Mouse (Mus musculus) hindbrain, embryonic 12.5 days (tissue): ENCODE measurements around the gene Mtx1. TPM values are rescaled to one million over a fixed set of nuclear protein-coding genes. Genes with fewer than 3 reads are reported as not detected.
"Not testable (repeated sequence)": the region's sequence is repeated elsewhere in the genome, so short reads cannot be mapped to it uniquely, and the experiment has no call there.

Source experiments
- ATAC-seq: fragments of 200-750 bp; cut with Nextera tagmentation; 2 replicates; pipeline ENCODE4 v1.8.0; 2017; ENCODE audit warnings: moderate TSS enrichment; ENCODE audit not compliant: low FRiP score
- H3K27ac ChIP-seq: fragments of 300-500 bp; sonication (generic); 2 replicates; pipeline ENCODE4 v1.5.1; 2016; ENCODE audit warnings: mild to moderate bottlenecking
- H3K27me3 ChIP-seq: fragments of 300-500 bp; sonication (generic); 2 replicates; pipeline ENCODE4 v1.6.1; 2016; ENCODE audit warnings: mild to moderate bottlenecking
- H3K36me3 ChIP-seq: fragments of 300-500 bp; sonication (generic); 2 replicates; pipeline ENCODE4 v1.6.1; 2016; ENCODE audit warnings: mild to moderate bottlenecking
- H3K4me1 ChIP-seq: fragments of 300-500 bp; sonication (generic); 2 replicates; pipeline ENCODE4 v1.6.1; 2016
- H3K4me2 ChIP-seq: fragments of 300-500 bp; sonication (generic); replicated peaks from 2 replicates; pipeline ENCODE4 v1.6.1; 2016; ENCODE audit warnings: mild to moderate bottlenecking
- H3K4me3 ChIP-seq: fragments of 300-500 bp; sonication (generic); 2 replicates; pipeline ENCODE4 v1.5.1; 2016; ENCODE audit warnings: mild to moderate bottlenecking
- H3K9ac ChIP-seq: fragments of 300-500 bp; sonication (generic); 2 replicates; pipeline ENCODE4 v1.6.1; 2016; ENCODE audit warnings: mild to moderate bottlenecking, moderate library complexity
- H3K9me3 ChIP-seq: fragments of 300-500 bp; sonication (generic); replicated peaks from 2 replicates; pipeline ENCODE4 v1.6.1; 2016; ENCODE audit warnings: mild to moderate bottlenecking
- WGBS: fragments of 180-500 bp; shearing (Covaris S2); methylation state at CpG from one replicate; pipeline ENCODE4 v1.1.7; 2016; 5-methylcytosine and 5-hydroxymethylcytosine counted together
- polyA plus RNA-seq: library from polyadenylated mRNA; unstranded; fragments of >200 nt; fragmentation: Nextera tagmentation; extraction: Ambion mirVana; gene quantifications from 2 replicates; pipeline ENCODE4 v1.2.1, GENCODE M21; 2016

The Mtx1 gene
- polyA plus RNA-seq, 1 experiment from 2014 or later, result 175 TPM

DNA sequence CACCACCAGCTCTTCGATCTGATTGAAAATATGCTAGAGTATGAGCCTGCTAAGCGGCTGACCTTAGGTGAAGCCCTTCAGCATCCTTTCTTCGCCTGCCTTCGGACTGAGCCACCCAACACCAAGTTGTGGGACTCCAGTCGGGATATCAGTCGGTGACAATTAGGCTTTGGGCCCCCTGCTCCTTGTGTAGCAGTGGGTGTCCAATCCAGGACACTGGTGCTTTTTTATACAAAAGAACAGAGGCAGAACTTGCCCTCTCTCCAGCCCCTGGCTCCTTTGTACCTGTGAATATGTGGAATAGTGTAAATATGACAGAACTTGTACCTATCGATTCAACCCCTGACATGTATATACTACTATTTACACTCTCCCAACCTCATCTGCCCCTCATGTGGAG lies 50.5 kb downstream of the Mtx1 start:
- Histone ChIP-seq H3K4me3 (no peak overlapping the region), H3K36me3 (peaks cover 79% of the 10 kb centered on the region), H3K9ac (no peak overlapping the region), H3K27ac (no peak overlapping the region), H3K4me2 (no peak overlapping the region), H3K27me3 (no peaks in the 10 kb centered on the region), H3K9me3 (no peaks in the 10 kb centered on the region), H3K4me1 (peaks cover 14% of the 10 kb centered on the region)
- ATAC-seq, result no peak
- WGBS, result 86% methylated on average over 7 of the region's 7 CpGs

DNA sequence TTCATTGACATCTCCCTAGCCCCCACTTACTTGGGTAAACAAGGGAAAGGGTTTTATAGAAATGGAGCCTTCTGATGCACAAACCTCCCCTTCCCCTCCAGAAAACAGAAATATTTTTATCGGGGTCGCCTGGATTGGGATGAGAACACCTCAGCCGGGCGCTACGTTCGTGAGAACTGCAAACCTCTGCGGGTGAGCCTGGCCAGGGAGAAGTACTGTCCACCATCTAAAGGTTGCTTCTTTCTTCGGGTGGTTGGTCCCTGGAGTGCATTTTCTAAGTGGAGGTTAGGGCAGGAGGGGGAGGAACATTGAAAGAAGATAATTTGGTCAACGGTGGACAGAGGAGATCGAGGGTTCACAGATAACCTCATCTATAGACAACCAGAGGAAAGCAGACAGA lies 51.3 kb downstream of the Mtx1 start:
- H3K27me3 ChIP-seq, result no peaks in the 10 kb centered on the region
- no peak overlapping the region for H3K27ac ChIP-seq
- H3K4me2 ChIP-seq, result no peak overlapping the region
- 91% methylated on average over 10 of the region's 10 CpGs for WGBS
- ATAC-seq, result no peak
- H3K9ac ChIP-seq, result no peak overlapping the region
- peaks cover 78% of the 10 kb centered on the region for H3K36me3 ChIP-seq
- H3K4me3 ChIP-seq, result no peak overlapping the region
- H3K9me3 ChIP-seq, result no peaks in the 10 kb centered on the region
- peaks cover 14% of the 10 kb centered on the region for H3K4me1 ChIP-seq

DNA sequence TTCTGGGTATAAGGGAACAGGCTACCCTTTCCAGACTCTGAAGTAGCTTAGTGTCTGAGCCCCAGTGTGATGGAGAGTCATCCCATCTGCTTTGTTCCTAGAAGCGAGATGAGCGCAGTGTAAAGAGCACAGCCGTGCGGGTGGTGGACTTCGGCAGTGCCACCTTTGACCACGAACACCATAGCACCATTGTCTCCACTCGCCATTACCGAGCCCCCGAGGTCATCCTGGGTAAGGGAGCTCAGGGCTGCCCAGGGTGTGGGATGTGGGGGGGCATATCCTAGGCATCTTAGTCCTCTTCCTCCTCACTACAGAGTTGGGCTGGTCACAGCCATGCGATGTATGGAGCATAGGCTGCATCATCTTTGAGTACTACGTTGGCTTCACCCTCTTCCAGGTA lies 52.0 kb downstream of the Mtx1 start:
- no peak overlapping the region for H3K27ac ChIP-seq
- ATAC-seq, result no peak
- no peak overlapping the region for H3K4me2 ChIP-seq
- H3K4me1 ChIP-seq, result peaks cover 14% of the 10 kb centered on the region
- H3K27me3 ChIP-seq, result no peaks in the 10 kb centered on the region
- peaks cover 78% of the 10 kb centered on the region for H3K36me3 ChIP-seq
- WGBS, result 90% methylated on average over 11 of the region's 11 CpGs
- H3K9me3 ChIP-seq, result no peaks in the 10 kb centered on the region
- H3K4me3 ChIP-seq, result no peak overlapping the region
- H3K9ac ChIP-seq, result no peak overlapping the region

DNA sequence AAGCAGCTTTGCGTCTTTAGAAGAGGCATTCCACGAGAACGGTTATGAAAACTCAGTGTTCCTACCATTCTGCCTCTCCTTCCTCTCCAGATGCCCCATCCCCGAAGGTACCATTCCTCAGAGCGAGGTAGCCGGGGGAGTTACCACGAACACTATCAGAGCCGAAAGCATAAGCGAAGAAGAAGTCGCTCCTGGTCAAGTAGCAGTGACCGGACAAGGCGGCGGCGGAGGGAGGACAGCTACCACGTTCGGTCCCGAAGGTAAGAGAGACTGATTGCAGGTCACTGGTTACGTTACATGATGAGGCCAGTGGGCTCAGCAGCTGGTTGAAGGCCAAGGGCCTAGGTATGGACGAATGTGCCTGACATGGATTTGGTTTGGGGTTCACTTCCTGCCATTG lies 59.9 kb downstream of the Mtx1 start:
- H3K9me3 ChIP-seq, result no peaks in the 10 kb centered on the region
- no peak overlapping the region for H3K4me3 ChIP-seq
- no peak overlapping the region for H3K27ac ChIP-seq
- H3K27me3 ChIP-seq, result no peaks in the 10 kb centered on the region
- peaks cover 50% of the 10 kb centered on the region for H3K36me3 ChIP-seq
- peaks cover 25% of the 10 kb centered on the region for H3K4me1 ChIP-seq
- WGBS, result 94% methylated on average over 19 of the region's 19 CpGs
- ATAC-seq, result no peak
- H3K9ac ChIP-seq, result no peak overlapping the region; the same call in 1 of the 2 replicates
- no peak overlapping the region for H3K4me2 ChIP-seq

DNA sequence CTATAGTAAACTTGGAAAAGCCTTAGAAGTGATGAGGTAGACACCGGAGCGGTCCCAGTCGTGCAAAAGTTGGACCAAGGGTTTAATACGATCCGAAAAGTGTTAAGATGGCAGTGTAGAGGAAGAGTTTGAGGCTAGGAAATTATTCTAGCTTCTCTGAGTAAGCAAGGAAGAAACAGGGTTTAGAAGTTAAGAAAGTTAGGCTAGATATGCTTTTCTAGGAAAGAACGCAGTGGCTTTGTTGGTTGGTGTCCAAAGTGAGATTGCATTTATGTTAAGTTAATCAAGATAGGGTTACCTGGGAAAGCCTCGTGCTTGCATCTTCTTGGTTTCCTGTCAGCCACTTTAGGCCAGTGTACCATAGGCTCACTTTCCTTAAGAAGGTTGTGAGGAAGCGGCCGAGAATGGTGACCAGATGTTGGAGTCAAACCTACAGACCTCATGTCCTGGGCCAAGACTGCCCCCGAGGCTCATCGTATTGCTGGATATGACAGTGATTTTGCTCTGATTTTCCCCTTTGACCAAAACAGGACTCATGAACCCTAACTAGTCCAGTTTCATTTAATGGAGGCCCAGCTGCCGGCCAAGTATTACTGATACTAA lies 61.5 kb downstream of the Mtx1 start:
- H3K9me3 ChIP-seq, result no peaks in the 10 kb centered on the region
- H3K36me3 ChIP-seq, result peaks cover 36% of the 10 kb centered on the region
- peak overlapping the region; percentile 92 for H3K4me3 ChIP-seq
- no peaks in the 10 kb centered on the region for H3K27me3 ChIP-seq
- peak overlapping the region; percentile 96 for H3K27ac ChIP-seq
- ATAC-seq, result no peak
- WGBS, result 30% methylated on average over 12 of the region's 12 CpGs
- H3K4me2 ChIP-seq, result peak overlapping the region; percentile 58
- peak overlapping the region; percentile 98 for H3K9ac ChIP-seq
- H3K4me1 ChIP-seq, result peaks cover 26% of the 10 kb centered on the region

DNA sequence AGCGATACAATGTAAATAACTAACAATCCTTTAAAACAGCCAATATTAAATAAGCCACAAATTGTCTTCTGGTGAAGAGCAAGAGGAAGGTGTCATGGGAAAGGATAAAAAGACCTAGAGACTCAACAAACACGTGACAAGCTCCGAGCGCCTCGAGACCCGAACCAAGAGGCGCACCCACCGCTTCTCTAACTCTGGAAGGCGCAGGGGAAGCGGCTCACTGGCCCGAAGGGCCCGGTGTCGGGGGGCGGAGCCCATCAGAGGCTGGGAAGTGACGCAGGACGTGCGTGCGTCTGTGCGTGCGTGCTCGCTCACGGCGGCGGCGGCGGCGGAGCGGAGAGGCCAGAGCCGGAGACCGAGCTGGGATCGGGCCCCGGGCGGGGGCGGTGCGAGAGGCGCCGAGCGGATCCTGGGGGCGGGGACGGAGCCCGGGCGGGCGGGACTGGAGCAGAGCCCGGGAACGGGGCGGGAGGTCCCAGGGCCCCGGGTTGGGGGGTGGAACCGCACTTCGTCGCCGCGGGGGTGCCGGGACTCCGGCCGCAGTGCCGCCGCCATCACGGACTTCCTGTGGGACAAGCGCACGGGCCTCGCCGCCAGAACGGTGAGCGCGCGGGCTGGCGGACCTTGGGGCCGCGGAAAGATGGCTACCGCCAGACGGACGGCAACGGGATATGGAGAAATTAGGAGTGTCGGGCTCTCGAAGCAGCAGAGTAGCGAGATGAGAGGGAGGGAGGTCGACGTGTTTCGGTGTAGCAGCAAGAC lies 62.2 kb downstream of the Mtx1 start, which contains the start of gene Clk2:
Gene Clk2, plus strand, starts transcription at position 290 of the 762 bp plus-strand sequence.
- H3K4me3 ChIP-seq, result peak within 1 kb of the TSS; percentile 92
- H3K27ac ChIP-seq, result peak within 1 kb of the TSS; percentile 96
- H3K4me2 ChIP-seq, result peak within 1 kb of the TSS; percentile 58
- no peaks in the 10 kb centered on the region for H3K27me3 ChIP-seq
- 1% methylated on average over 78 of the region's 79 CpGs for WGBS
- H3K4me1 ChIP-seq, result peaks cover 31% of the 10 kb centered on the region
- peak within 1 kb of the TSS; percentile 98 for H3K9ac ChIP-seq
- peaks cover 29% of the 10 kb centered on the region for H3K36me3 ChIP-seq
- H3K9me3 ChIP-seq, result no peaks in the 10 kb centered on the region
- peak; percentile 92 for ATAC-seq

DNA sequence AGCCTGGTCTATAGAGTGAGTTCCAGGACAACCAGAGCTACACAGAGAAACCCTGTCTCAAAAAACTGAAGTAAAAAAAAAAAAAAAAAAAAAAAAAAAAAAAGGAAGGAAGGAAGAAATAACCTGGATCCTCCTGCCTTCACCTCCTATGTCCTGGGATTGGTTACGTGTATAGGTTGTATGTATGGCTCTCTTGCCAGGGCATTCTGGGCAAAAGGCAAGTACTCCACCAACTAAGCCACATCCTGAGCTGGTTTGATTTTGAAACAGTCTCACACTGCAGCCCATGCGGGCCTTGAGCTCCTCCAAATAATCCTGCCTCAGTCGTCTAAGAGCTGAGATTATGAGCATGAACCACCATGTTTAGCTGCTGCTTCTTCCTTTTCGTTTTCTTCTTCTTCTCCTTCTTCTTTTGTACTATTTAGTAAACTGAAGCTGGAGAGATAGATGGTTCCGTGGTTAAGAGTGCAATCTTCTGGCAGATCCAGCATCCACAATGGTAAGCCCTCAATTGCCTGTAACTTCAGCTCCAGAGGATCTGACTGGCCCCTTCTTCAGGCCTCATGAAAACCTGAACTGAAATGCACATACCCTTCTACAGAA lies 63.1 kb downstream of the Mtx1 start:
- Histone ChIP-seq H3K4me3 (peak overlapping the region; percentile 92; the same call in 1 of the 2 replicates), H3K9me3 (no peaks in the 10 kb centered on the region), H3K4me2 (peak overlapping the region; percentile 58), H3K4me1 (peaks cover 41% of the 10 kb centered on the region), H3K27me3 (peaks cover 5% of the 10 kb centered on the region), H3K36me3 (peaks cover 19% of the 10 kb centered on the region), H3K27ac (peak overlapping the region; percentile 96; the same call in 1 of the 2 replicates), H3K9ac (peak overlapping the region; percentile 98)
- WGBS, result 75% methylated on average over 5 of the region's 5 CpGs
- no peak for ATAC-seq

- Histone ChIP-seq H3K27me3 (peaks cover 12% of the 10 kb centered on the region), H3K27ac (no peak overlapping the region), H3K4me1 (peaks cover 47% of the 10 kb centered on the region), H3K9me3 (no peaks in the 10 kb centered on the region), H3K36me3 (peaks cover 13% of the 10 kb centered on the region), H3K4me2 (no peak overlapping the region), H3K9ac (no peak overlapping the region), H3K4me3 (no peak overlapping the region)
- ATAC-seq, result no peak
- WGBS, result 68% methylated on average over 1 of the region's 1 CpGs
Measured at GRCm38 (mm10) chr3:89163123-89163522, 63.8 kb downstream of the Mtx1 start.

DNA sequence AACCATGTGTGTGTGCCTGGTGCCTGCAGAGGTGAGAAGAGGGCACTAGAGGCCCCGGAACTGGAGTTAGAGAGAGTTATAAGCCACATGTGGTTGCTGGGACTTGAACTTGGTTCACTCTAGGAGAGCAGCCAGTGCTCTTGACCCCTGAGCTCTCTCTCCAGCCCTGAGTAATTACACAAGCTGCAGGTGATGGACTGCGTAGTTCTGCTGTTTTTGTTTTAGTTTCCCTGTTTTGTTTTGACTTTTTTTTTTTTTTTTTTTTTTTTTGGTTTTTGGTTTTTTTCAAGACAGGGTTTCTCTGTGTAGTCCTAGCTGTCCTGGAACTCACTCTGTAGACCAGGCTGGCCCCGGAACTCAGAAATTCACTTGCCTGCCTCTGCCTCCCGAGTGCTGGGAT lies 65.1 kb downstream of the Mtx1 start:
- Histone ChIP-seq H3K27me3 (peaks cover 12% of the 10 kb centered on the region), H3K27ac (no peak overlapping the region), H3K9me3 (no peaks in the 10 kb centered on the region), H3K4me1 (peaks cover 47% of the 10 kb centered on the region), H3K9ac (no peak overlapping the region), H3K4me2 (no peak overlapping the region), H3K36me3 (peaks cover 3% of the 10 kb centered on the region; the same call in 1 of the 2 replicates), H3K4me3 (no peak overlapping the region)
- WGBS, result 81% methylated on average over 4 of the region's 4 CpGs
- ATAC-seq, result no peak

GRCm38 (mm10) chr3:89161207-89161606 lies 65.7 kb downstream of the Mtx1 start:
- H3K9ac ChIP-seq, ATAC-seq: not testable (repeated sequence)

GRCm38 (mm10) chr3:89159616-89160344 lies 67.1 kb downstream of the Mtx1 start, which contains the start of gene Hcn3:
TSS of gene Hcn3 (minus strand) at chr3:89160196.
- Histone ChIP-seq H3K9ac (peak within 1 kb of the TSS; percentile 67), H3K36me3 (no peaks in the 10 kb centered on the region), H3K27me3 (peaks cover 17% of the 10 kb centered on the region), H3K9me3 (no peaks in the 10 kb centered on the region), H3K4me1 (peaks cover 31% of the 10 kb centered on the region), H3K4me3 (peak within 1 kb of the TSS; percentile 58), H3K4me2 (peak within 1 kb of the TSS; percentile 88), H3K27ac (peak within 1 kb of the TSS; percentile 52; the same call in 1 of the 2 replicates)
- ATAC-seq, result peak; percentile 82
- under 1% methylated on average over 63 of the region's 66 CpGs for WGBS

More at GRCm38 (mm10) chr3:89161207-89161606, 65.7 kb downstream of the Mtx1 start:
- not testable (repeated sequence) for H3K27ac ChIP-seq, H3K4me3 ChIP-seq, H3K36me3 ChIP-seq, H3K9me3 ChIP-seq, H3K4me2 ChIP-seq
- H3K27me3 ChIP-seq, result peaks cover 12% of the 10 kb centered on the region
- H3K4me1 ChIP-seq, result peaks cover 41% of the 10 kb centered on the region

DNA sequence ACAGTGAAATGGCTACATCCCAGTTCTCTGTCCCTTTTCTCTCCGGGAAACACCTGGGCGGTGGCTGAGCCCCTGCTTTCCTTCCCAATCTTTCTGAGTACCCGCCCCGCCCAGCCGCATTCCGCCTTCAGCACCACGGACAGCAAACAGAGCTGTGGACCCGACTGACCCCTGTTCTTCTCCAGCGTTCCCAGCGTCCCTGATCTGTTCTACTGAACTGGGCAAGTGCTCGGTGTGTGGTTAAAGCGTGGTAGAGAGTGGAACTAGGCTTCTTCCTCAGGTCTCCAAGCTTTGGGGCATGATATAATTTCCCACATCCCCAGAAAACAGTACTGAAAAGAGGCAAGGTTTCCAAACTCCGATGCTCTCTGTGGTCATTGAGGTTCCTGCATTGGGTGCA lies 67.7 kb downstream of the Mtx1 start:
- 2% methylated on average over 13 of the region's 13 CpGs for WGBS

More for the DNA sequence above, 67.7 kb downstream of the Mtx1 start:
- ATAC-seq, result no peak
- no peaks in the 10 kb centered on the region for H3K36me3 ChIP-seq
- peaks cover 31% of the 10 kb centered on the region for H3K4me1 ChIP-seq
- H3K4me3 ChIP-seq, result peak overlapping the region; percentile 58
- no peaks in the 10 kb centered on the region for H3K9me3 ChIP-seq
- peaks cover 17% of the 10 kb centered on the region for H3K27me3 ChIP-seq
- H3K27ac ChIP-seq, result no peak overlapping the region
- H3K9ac ChIP-seq, result peak overlapping the region; percentile 67
- H3K4me2 ChIP-seq, result peak overlapping the region; percentile 88
